Mouse (Mus musculus) neural tube, embryonic 13.5 days (tissue): Measurements from ENCODE around the gene Slx1b. TPM values are rescaled to one million over a fixed set of nuclear protein-coding genes. Genes with fewer than 3 reads are reported as not detected.

Experiments
- ATAC-seq: fragments of 200-750 bp; cut with Nextera tagmentation; 2 replicates; pipeline ENCODE4 v1.8.0; 2017; ENCODE audit warnings: low read depth, mild to moderate bottlenecking, moderate TSS enrichment, moderate library complexity
- H3K27ac ChIP-seq: fragments of 300-500 bp; sonication (generic); replicated peaks from 2 replicates; pipeline ENCODE4 v1.5.1; 2015; ENCODE audit warnings: moderate library complexity, mild to moderate bottlenecking, inconsistent platforms
- H3K27me3 ChIP-seq: fragments of 300-500 bp; sonication (generic); 2 replicates; pipeline ENCODE4 v1.6.1; 2015; ENCODE audit warnings: mild to moderate bottlenecking, inconsistent platforms
- H3K36me3 ChIP-seq: fragments of 300-500 bp; sonication (generic); 2 replicates; pipeline ENCODE4 v1.6.1; 2015; ENCODE audit warnings: mild to moderate bottlenecking, inconsistent platforms
- H3K4me1 ChIP-seq: fragments of 300-500 bp; sonication (generic); replicated peaks from 2 replicates; pipeline ENCODE4 v1.6.1; 2015; ENCODE audit warnings: inconsistent platforms
- H3K4me2 ChIP-seq: fragments of 300-500 bp; sonication (generic); 2 replicates; pipeline ENCODE4 v1.6.1; 2015; ENCODE audit warnings: inconsistent platforms, mild to moderate bottlenecking, moderate library complexity
- H3K4me3 ChIP-seq: fragments of 300-500 bp; sonication (generic); 2 replicates; pipeline ENCODE4 v1.5.1; 2015; ENCODE audit warnings: mild to moderate bottlenecking, inconsistent platforms
- H3K9ac ChIP-seq: fragments of 300-500 bp; sonication (generic); 2 replicates; pipeline ENCODE4 v1.6.1; 2015; ENCODE audit warnings: moderate library complexity, mild to moderate bottlenecking, inconsistent platforms
- H3K9me3 ChIP-seq: fragments of 300-500 bp; sonication (generic); 2 replicates; pipeline ENCODE4 v1.6.1; 2016; ENCODE audit warnings: inconsistent platforms
- WGBS: fragments of 180-500 bp; shearing (Covaris S2); methylation state at CpG from one replicate; pipeline ENCODE4 v1.1.7; 2015; 5-methylcytosine and 5-hydroxymethylcytosine counted together
- polyA plus RNA-seq: library from polyadenylated mRNA; unstranded; fragments of >200 nt; fragmentation: Nextera tagmentation; extraction: Ambion mirVana; gene quantifications from 2 replicates; pipeline ENCODE4 v1.2.1, GENCODE M21; 2015

Gene Slx1b
- polyA plus RNA-seq, 1 experiment from 2014 or later, result 20.5 TPM

GRCm38 (mm10) chr7:126668452-126668851 is 27.1 kb downstream of the Slx1b start:
- H3K27ac ChIP-seq, result 0 out of 2 replicates have a peak overlapping the region, but pooled peaks have one; percentile 33
- H3K4me1 ChIP-seq, result no peaks in the 10 kb centered on the region
- peaks cover 65% of the 10 kb centered on the region for H3K36me3 ChIP-seq
- H3K4me3 ChIP-seq, result no peak overlapping the region
- no peaks in the 10 kb centered on the region for H3K27me3 ChIP-seq
- H3K4me2 ChIP-seq, result no peak overlapping the region
- WGBS, result 89% methylated on average over 5 of the region's 5 CpGs
- H3K9me3 ChIP-seq, result no peaks in the 10 kb centered on the region
- no peak for ATAC-seq
- H3K9ac ChIP-seq, result no peak overlapping the region

- H3K27me3 ChIP-seq, result no peaks in the 10 kb centered on the region
- 83% methylated on average over 9 of the region's 9 CpGs for WGBS
- H3K27ac ChIP-seq, result no peak overlapping the region
- no peak for ATAC-seq
- no peaks in the 10 kb centered on the region for H3K9me3 ChIP-seq
- H3K9ac ChIP-seq, result no peak overlapping the region
- H3K4me2 ChIP-seq, result no peak overlapping the region
- H3K36me3 ChIP-seq, result peaks cover 62% of the 10 kb centered on the region
- no peak overlapping the region for H3K4me3 ChIP-seq
- H3K4me1 ChIP-seq, result no peaks in the 10 kb centered on the region
Measured at GRCm38 (mm10) chr7:126667495-126668090, 28.0 kb downstream of the Slx1b start.

- Histone ChIP-seq H3K4me1 (no peaks in the 10 kb centered on the region), H3K36me3 (peaks cover 51% of the 10 kb centered on the region), H3K9ac (no peak overlapping the region), H3K27me3 (no peaks in the 10 kb centered on the region), H3K4me3 (no peak overlapping the region), H3K9me3 (no peaks in the 10 kb centered on the region), H3K27ac (no peak overlapping the region), H3K4me2 (no peak overlapping the region)
- whole genome bisulfite sequencing, result 95% methylated on average over 3 of the region's 3 CpGs
- no peak for ATAC-seq
Measured at GRCm38 (mm10) chr7:126665269-126665668, 30.3 kb downstream of the Slx1b start.

GRCm38 (mm10) chr7:126663646-126664045 is 31.9 kb downstream of the Slx1b start:
- H3K36me3 ChIP-seq, result peaks cover 51% of the 10 kb centered on the region
- H3K4me1 ChIP-seq, result no peaks in the 10 kb centered on the region
- ATAC-seq, result no peak
- H3K9ac ChIP-seq, result no peak overlapping the region
- 75% methylated on average over 8 of the region's 8 CpGs for WGBS
- no peak overlapping the region for H3K4me2 ChIP-seq
- no peak overlapping the region for H3K27ac ChIP-seq
- no peak overlapping the region for H3K4me3 ChIP-seq
- no peaks in the 10 kb centered on the region for H3K27me3 ChIP-seq
- no peaks in the 10 kb centered on the region for H3K9me3 ChIP-seq

GRCm38 (mm10) chr7:126659771-126660170 is 35.8 kb downstream of the Slx1b start:
- no peak overlapping the region for H3K9ac ChIP-seq
- H3K9me3 ChIP-seq, result no peaks in the 10 kb centered on the region
- H3K27ac ChIP-seq, result no peak overlapping the region
- H3K4me1 ChIP-seq, result no peaks in the 10 kb centered on the region
- no peaks in the 10 kb centered on the region for H3K27me3 ChIP-seq
- no peak for ATAC-seq
- peaks cover 28% of the 10 kb centered on the region for H3K36me3 ChIP-seq
- no peak overlapping the region for H3K4me3 ChIP-seq
- no peak overlapping the region for H3K4me2 ChIP-seq
- 83% methylated on average over 3 of the region's 3 CpGs for WGBS

- Histone ChIP-seq H3K27me3 (no peaks in the 10 kb centered on the region), H3K9ac (no peak overlapping the region), H3K4me3 (no peak overlapping the region), H3K4me2 (no peak overlapping the region), H3K36me3 (0 out of 2 replicates have a peak, but pooled peaks cover 10% of the 10 kb centered on the region), H3K4me1 (no peaks in the 10 kb centered on the region), H3K9me3 (no peaks in the 10 kb centered on the region), H3K27ac (peak overlapping the region; percentile 38)
- WGBS, result 75% methylated on average over 1 of the region's 1 CpGs
- no peak for ATAC-seq
Measured at GRCm38 (mm10) chr7:126657522-126657921, 38.1 kb downstream of the Slx1b start.

- ATAC-seq, result no peak
Measured at GRCm38 (mm10) chr7:126655695-126656094, 39.9 kb downstream of the Slx1b start.

GRCm38 (mm10) chr7:126653991-126654390 is 41.6 kb downstream of the Slx1b start:
- Histone ChIP-seq H3K27ac (no peak overlapping the region), H3K9ac (no peak overlapping the region), H3K4me2 (no peak overlapping the region), H3K27me3 (no peaks in the 10 kb centered on the region), H3K36me3 (no peaks in the 10 kb centered on the region), H3K9me3 (no peaks in the 10 kb centered on the region), H3K4me1 (peaks cover 13% of the 10 kb centered on the region), H3K4me3 (no peak overlapping the region)
- 79% methylated on average over 2 of the region's 2 CpGs for WGBS
- no peak for ATAC-seq

More at GRCm38 (mm10) chr7:126655695-126656094, 39.9 kb downstream of the Slx1b start:
- Histone ChIP-seq H3K4me1 (peaks cover 4% of the 10 kb centered on the region), H3K9me3 (no peaks in the 10 kb centered on the region), H3K36me3 (no peaks in the 10 kb centered on the region), H3K27ac (no peak overlapping the region), H3K27me3 (no peaks in the 10 kb centered on the region), H3K4me2 (no peak overlapping the region), H3K9ac (no peak overlapping the region), H3K4me3 (no peak overlapping the region)
- 89% methylated on average over 3 of the region's 3 CpGs for WGBS

- no peak overlapping the region for H3K4me3 ChIP-seq
- WGBS, result 74% methylated on average over 2 of the region's 2 CpGs
Measured at GRCm38 (mm10) chr7:126650852-126651251, 44.7 kb downstream of the Slx1b start.

GRCm38 (mm10) chr7:126649231-126650051 is 46.1 kb downstream of the Slx1b start, which contains the start of gene Sgf29:
Gene Sgf29, plus strand, starts transcription at chr7:126649309.
- peak within 1 kb of the TSS; percentile 74 for H3K9ac ChIP-seq
- H3K9me3 ChIP-seq, result no peaks in the 10 kb centered on the region
- H3K36me3 ChIP-seq, result no peaks in the 10 kb centered on the region
- peaks cover 28% of the 10 kb centered on the region for H3K4me1 ChIP-seq
- peak; percentile 98 for ATAC-seq
- under 1% methylated on average over 57 of the region's 57 CpGs for WGBS
- peak within 1 kb of the TSS; percentile 64 for H3K4me3 ChIP-seq
- H3K27ac ChIP-seq, result peak within 1 kb of the TSS; percentile 97
- H3K27me3 ChIP-seq, result no peaks in the 10 kb centered on the region
- peak within 1 kb of the TSS; percentile 70 for H3K4me2 ChIP-seq

More at GRCm38 (mm10) chr7:126650852-126651251, 44.7 kb downstream of the Slx1b start:
- Histone ChIP-seq H3K4me2 (no peak overlapping the region), H3K27ac (no peak overlapping the region), H3K27me3 (no peaks in the 10 kb centered on the region), H3K36me3 (no peaks in the 10 kb centered on the region), H3K4me1 (peaks cover 19% of the 10 kb centered on the region), H3K9me3 (no peaks in the 10 kb centered on the region), H3K9ac (no peak overlapping the region)
- no peak for ATAC-seq

- Histone ChIP-seq H3K27me3 (no peaks in the 10 kb centered on the region), H3K4me2 (peak overlapping the region; percentile 70), H3K36me3 (no peaks in the 10 kb centered on the region), H3K9ac (no peak overlapping the region), H3K4me3 (peak overlapping the region; percentile 64), H3K27ac (no peak overlapping the region), H3K4me1 (peaks cover 28% of the 10 kb centered on the region), H3K9me3 (no peaks in the 10 kb centered on the region)
- 80% methylated on average over 4 of the region's 4 CpGs for WGBS
- ATAC-seq, result 0 out of 2 replicates have a peak, but pooled peaks have one; percentile 28
Measured at GRCm38 (mm10) chr7:126648486-126648885, 47.1 kb downstream of the Slx1b start.

GRCm38 (mm10) chr7:126645708-126646107 is 49.9 kb downstream of the Slx1b start:
- no peak overlapping the region for H3K4me3 ChIP-seq
- H3K27me3 ChIP-seq, result no peaks in the 10 kb centered on the region
- H3K4me1 ChIP-seq, result peaks cover 25% of the 10 kb centered on the region
- H3K4me2 ChIP-seq, result no peak overlapping the region
- no peak overlapping the region for H3K9ac ChIP-seq
- no peaks in the 10 kb centered on the region for H3K9me3 ChIP-seq
- H3K36me3 ChIP-seq, result no peaks in the 10 kb centered on the region
- WGBS, result 56% methylated on average over 5 of the region's 5 CpGs
- no peak for ATAC-seq
- no peak overlapping the region for H3K27ac ChIP-seq
